Mouse (Mus musculus) erythroblast, embryonic 14.5 days (primary cell): ENCODE measurements at regions not wholly inside any gene's neighbourhood (a gene's known extent, or its start where the extent isn't known, plus 50 kb on each side); places are given as distances from the start of the nearest gene placed in this dataset.

Experiments used
- GATA1 ChIP-seq: IDR thresholded peaks from 2 replicates; pipeline ENCODE4 v1.6.1; 2012; ENCODE audit warnings: low read length, inconsistent platforms, mixed read lengths
- TAL1 ChIP-seq: IDR thresholded peaks from 3 replicates; pipeline ENCODE4 v1.6.1; 2012; ENCODE audit warnings: low read length, inconsistent platforms, mixed read lengths

- TF ChIP-seq TAL1 (no peak), GATA1 (peak; percentile 73)
These were observed 72.4 kb upstream of the Hnrnpk start for GRCm38 (mm10) chr13:58475495-58475894.
